Mouse (Mus musculus): Measurements from ENCODE around the gene Zfp740.

The Zfp740 gene

GRCm38 (mm10) chr15:102247252-102248130 lies 44.4 kb downstream of the Zfp740 start:
- DNase-seq (ENCODE audit: extremely low read depth, low read depth, low spot score), result no peak

DNA sequence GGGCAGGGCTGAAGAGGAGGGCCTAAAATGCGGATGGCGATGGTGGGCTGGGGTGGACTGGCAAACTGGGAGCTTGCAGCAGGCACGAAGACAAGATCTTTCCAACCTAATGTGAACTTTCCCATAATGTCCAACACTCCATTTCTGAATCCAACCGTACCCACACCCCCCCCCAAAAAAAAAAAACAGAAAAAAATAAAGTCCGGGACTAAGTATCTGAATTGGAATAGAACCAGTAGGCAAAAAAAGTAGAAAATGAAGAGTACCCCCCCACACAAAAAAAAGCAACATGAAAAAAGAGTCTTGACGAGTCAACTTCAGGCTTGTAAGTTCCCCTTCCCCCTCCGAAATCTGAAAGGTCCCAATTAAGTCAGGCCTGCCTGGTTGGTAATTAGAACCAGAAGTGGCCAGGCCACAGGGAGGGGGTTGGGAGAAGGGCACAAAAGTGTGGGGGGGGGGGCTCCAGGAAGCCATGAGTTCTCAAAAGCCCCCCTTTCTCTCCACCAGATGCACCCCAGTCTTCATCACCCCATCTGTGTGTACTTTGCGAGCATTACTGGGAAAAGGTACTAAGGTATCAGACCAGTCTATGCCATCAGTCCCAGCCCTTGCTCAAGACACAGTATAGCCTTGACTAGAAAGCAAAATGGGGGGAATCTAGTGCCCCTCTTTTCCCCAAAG lies 45.2 kb downstream of the Zfp740 start:
- DNase-seq (ENCODE audit: extremely low read depth, low read depth, low spot score), result no peak

DNA sequence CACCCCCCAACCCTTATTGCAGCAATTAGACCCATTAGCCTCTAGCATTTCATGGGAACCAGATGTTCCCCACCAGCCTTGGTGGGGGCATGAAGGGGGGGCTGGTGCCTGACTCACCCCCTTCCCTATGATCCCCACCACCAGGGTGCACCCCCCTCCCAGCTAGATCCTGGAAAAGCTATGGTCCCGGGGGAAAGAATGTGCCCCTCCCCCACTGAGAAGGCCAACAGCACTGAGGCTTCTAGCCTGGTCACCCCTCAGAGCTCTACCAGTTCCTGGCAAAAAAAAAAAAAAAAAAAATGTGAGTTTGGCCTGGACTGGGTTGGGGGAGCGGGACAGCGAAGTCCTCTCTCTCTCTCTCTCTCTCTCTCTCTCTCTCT lies 45.8 kb downstream of the Zfp740 start:
- DNase-seq (ENCODE audit: extremely low read depth, low read depth, low spot score), result no peak

DNA sequence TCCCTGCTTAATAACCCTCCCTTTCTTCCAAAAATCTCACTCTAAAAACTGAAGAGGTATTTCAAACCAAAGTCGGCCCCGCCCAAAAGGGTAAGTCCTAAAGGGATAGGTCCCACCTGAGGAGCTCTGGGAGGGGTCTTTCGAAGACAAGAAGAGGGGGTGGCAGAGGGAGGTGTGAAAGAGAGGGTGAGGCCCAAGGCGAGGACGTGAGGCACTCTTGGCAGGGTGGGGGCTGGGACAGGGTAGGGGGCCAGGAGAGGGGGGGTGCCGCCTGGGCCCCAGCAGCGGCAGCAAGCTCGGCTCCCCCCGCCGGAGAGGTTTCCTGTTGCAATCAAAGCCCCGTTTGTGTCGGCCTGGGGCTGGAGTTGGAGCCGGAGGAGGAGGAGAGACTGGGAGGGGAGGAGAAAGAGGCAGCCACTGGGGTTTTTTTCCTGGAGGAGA lies 46.2 kb downstream of the Zfp740 start:
- no peak for DNase-seq (ENCODE audit: extremely low read depth, low read depth, low spot score)

DNA sequence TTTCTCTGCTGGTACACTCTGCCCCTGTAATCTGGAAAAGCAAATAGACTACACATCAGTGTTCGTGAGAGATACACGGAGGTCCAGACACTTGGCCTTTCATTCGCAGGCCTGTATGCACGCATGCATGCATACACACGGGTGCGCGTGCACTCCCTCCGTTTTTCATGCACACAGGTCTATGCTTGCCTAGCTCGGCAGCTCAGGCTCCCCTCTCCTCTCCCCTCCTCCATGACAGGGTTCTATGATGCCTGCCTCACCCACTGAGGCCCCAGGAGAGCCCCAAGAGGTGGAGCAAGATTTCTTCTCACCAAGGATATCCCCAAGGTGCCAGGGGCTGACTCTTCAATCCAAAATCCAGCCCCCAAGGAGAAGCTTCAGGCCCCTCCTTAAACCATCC lies 46.9 kb downstream of the Zfp740 start:
- DNase-seq (ENCODE audit: extremely low read depth, low read depth, low spot score), result no peak

GRCm38 (mm10) chr15:102250521-102250920 lies 47.5 kb downstream of the Zfp740 start:
- no peak for DNase-seq (ENCODE audit: extremely low read depth, low read depth, low spot score)

DNA sequence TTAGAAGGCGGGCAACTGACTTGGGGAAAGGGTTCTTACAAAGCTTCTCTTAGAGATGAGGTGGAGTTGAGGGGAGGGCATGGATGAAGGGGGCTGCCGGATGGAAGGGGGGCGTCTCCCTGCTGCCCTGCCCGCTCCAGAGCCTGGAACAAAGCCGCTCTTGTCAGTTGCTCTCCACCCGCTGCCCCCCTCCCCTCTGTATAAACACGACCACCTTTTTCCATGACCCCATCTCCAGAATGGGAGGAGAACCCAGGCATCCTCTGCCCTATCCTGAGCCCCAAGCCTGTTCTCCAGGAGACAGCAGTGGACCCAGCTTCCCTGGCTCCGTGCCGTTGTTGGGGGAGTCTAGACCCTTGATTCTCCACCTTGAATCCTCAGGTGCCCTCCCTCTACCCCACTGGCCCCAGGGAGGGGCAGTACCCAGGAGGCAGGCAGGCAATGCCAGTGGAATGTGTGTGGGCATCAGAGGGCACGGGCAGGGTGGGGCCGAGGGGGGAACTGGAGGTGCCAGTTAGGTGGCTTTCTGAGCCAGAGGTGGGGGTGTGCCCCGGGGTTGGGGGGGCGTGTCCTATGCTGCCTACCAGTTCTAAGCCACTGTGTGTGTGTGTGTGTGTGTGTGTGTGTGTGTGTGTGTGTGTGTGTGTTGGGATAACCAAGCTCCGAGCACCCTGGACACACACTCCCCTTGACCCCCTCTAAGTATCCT lies 52.7 kb downstream of the Zfp740 start:
- no peak for DNase-seq (ENCODE audit: extremely low read depth, low read depth, low spot score)

GRCm38 (mm10) chr15:102256431-102257201 lies 53.6 kb downstream of the Zfp740 start:
- no peak for DNase-seq (ENCODE audit: extremely low read depth, low read depth, low spot score)

DNA sequence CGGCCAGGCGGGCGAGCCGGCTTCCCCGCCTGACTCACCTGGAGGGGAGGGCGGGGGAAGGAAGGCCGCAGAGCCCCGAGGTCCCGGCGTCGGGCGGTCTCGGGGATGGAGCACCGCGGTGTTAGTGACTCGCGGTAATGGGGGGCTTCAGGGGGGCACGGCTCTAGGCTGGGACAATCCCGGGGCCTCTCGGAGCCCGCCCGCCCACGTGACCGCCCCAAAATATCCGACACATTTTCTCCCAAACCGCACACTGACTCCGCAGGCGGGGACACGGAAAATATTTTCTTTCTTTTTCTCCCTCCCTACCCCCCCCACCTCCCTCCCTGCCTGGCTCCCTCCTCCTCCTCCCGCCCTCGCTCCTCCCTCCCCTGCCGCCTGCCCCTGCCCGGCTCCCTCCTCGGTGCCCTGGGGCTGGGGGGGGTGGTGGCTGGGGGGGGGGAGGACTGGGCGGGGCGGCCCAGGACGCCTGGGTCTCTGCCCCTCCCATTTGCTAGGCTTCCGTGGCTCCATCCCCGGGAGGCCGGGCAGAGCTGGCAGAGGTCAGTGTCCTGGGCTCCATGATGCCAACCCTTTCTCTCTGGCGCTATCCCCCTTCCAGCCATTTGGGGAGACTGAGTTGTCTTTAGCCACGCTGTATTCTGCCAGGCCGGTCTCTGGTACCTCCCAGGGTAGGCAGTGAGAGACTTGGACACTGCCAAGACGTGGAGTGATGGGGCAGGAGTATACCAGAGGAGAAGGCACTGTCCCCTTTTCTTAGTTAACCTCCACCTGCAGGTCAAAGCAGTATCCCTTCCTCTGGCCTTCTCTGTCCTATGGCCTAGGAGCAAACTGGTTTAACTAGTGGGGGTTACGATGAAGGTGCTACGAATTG lies 54.4 kb downstream of the Zfp740 start, which contains the start of gene Rarg:
Rarg (minus strand) TSS at position 316 of the 874 bp plus-strand sequence.
- DNase-seq (ENCODE audit: extremely low read depth, low read depth, low spot score), result no peak

DNA sequence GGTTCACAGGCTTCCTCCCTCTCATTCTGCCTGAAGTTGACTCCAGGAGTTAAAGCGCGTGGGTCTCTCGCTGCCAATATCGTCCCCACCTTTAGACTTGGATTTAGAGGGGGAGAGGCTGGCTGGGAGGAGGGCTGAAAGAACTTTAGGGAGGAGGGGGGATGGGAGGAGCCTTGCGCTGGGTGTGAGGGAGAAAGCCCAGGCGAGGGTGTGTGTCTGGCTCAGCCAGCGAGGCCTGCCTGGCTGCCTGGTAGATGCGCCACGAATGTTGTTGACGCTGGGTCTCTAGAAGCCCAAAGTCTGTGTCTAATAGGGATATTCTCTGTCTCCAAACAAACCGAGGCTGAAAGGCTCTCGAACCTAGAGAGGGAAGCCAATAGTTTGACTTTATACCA lies 55.0 kb downstream of the Zfp740 start:
- no peak for DNase-seq (ENCODE audit: extremely low read depth, low read depth, low spot score)

DNA sequence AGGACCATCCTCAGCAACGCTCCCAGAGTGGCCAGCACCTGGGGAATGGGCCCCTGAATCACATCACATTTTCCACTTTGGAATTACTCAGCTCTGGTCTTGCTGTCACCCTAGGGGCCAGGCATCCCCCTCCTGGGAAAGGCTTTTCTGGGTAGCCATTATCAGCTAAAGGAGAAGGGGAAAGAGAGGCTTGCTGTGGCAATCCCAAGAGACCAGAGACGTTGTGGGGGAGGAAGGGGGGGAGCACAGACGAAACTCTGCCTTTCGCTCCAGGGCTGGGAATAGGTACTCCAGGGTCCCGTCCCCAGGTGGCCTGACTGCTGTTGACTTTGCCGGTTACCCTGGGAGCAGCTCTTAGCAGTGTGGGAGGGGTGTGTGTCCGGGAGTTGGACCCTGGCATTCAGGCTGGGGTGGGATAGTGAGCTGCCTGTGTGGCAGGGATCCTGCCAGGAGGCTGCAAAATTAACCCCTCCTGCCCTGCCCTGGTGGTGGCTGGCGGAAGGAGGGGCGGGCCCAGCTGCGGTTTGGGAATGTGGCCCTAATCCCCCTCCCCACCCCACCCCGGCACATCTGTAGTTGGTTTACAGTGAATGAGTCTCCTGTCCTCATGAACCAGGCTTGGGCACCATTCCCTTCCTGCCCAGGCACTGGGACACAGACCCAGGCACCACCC lies 55.7 kb downstream of the Zfp740 start:
- DNase-seq (ENCODE audit: extremely low read depth, low read depth, low spot score), result no peak

- DNase-seq (ENCODE audit: extremely low read depth, low read depth, low spot score), result peak; percentile 82
Observed at GRCm38 (mm10) chr15:102262582-102262981, 59.5 kb downstream of the Zfp740 start.

- DNase-seq (ENCODE audit: extremely low read depth, low read depth, low spot score), result no peak
Observed at GRCm38 (mm10) chr15:102263037-102263436, 60.0 kb downstream of the Zfp740 start.
